Mouse (Mus musculus): ENCODE measurements around the gene Dera.

DNA sequence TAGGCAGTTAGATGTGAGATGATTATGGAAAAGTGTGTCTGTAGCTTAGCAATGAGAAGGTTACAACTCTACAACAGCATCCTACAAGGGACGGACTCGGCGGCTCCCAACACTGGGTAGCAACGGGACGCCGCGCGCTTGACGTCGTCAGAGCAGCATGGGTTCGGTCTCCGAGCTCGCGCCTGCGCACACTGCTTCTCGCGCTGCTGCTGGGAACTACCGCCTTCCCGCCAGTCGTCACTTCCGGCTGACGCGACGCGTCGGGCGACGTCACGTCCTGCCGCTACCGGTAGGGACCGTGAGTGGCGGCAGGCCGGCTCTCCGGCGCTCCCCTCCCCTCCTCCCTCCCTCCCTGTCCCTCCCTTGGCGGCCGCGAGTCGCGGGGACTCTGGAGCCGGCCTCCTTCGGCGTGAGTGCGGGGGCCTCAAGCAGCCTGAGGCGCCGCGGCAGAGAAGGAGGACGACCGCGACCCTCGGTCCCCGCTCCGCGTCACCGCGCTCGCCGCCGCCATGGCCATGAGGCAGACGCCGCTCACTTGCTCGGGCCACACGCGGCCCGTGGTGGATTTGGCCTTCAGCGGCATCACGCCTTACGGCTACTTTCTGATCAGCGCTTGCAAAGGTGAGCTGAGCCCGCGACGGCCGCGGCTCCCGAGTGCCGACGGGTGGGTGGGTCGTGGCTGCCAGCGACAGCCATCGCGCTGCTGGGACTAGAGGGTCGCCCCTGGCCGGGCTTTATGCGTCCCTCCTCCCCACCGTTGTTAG is 19.3 kb upstream of the Dera start, which contains the start of gene Strap:
- TF ChIP-seq POLR2AphosphoS5 (IDR thresholded peaks at IDR 0.05; ENCODE audit: insufficient replicate concordance, low read depth, low read length) (no peak), CTCF (IDR thresholded peaks at IDR 0.05; ENCODE audit: low read depth, low read length) (no peak), TAL1 (conservative IDR thresholded peaks at IDR 0.05; ENCODE audit: low read depth, low read length) (no peak), GATA1 (IDR thresholded peaks at IDR 0.05; ENCODE audit: borderline replicate concordance, low read length) (no peak), GATA2 (IDR thresholded peaks at IDR 0.05; ENCODE audit: borderline replicate concordance, low read depth, low read length) (no peak)
